Mouse (Mus musculus): Measurements from ENCODE around the gene Aktip.

DNA sequence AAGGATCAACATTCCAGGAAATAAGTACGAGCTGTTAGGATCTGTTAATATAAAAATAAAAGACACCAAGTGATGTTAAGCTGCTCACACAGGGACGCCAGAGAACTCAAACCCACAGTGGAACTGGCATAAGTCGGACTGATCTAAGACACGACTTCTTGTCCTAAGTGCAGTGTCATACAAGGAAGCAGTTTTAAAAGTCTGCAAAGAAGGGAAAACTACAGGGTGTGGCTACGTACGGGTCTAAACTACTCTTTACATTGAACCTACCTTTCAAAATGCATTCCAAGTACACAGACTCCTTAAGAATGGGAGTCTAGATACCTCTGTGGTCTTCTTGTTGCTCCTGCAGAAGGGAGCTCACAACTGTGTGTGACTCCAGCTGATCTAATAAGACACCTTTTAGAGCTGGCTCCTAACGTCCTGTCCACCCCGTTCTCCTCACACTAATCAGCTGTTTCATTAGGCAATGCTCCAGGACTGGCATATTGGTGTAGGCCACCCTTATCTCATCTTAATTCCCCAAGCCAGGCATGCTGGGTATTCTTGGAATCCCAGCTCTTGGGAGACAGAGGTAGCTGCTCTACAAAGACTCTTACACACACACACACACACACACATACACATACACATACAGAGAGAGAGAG lies 42.2 kb upstream of the Aktip start:
- TF ChIP-seq POLR2A (IDR thresholded peaks at IDR 0.05; ENCODE audit: low read depth, low read length) (no peak), CTCF (conservative IDR thresholded peaks at IDR 0.05 in 1 of 2, IDR thresholded peaks at IDR 0.05 in 1 of 2; ENCODE audit: low read depth in 2 of 2, low read length in 2 of 2) (no peak), POLR2AphosphoS2 (IDR thresholded peaks at IDR 0.05; ENCODE audit: low read depth, low read length) (no peak), USF1 (IDR thresholded peaks at IDR 0.05; ENCODE audit: low read depth, low read length) (no peak)
